Mouse (Mus musculus): Measurements from ENCODE around the gene Gpn1.

DNA sequence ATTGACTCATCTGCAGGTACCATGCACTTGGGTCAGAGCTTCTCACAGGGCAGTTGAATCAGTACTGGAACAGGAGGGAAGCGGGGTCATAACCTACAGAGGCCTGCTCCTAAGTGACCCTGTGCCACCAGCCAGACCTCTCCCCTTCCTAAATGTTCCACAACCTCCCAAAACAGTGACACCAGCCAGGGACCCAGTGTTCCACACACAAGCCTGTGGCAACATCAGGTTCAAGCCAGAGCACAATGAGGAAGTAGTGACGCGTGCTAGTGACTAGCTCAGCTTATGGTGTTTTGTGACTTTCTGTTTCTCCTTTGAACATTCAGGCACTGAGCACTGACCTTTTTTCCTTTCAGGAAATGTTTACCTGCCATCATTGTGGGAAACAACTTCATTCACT is 26.7 kb upstream of the Gpn1 start:
- TF ChIP-seq POLR2A (IDR thresholded peaks at IDR 0.05; ENCODE audit: low read depth, low read length): no peak
- no peak for TF ChIP-seq CTCF (IDR thresholded peaks at IDR 0.05; ENCODE audit: extremely low read depth, insufficient read length, insufficient replicate concordance, low read depth, low read length)

Measured in small intestine, adult 2 months (tissue).